Mouse (Mus musculus): ENCODE data around the gene Cplx2. TPM values are rescaled to one million over a fixed set of nuclear protein-coding genes. Genes with fewer than 3 reads are reported as not detected.

Cplx2 gene
- polyA plus RNA-seq, 2 experiments: 5.5 to 10.9 TPM

DNA sequence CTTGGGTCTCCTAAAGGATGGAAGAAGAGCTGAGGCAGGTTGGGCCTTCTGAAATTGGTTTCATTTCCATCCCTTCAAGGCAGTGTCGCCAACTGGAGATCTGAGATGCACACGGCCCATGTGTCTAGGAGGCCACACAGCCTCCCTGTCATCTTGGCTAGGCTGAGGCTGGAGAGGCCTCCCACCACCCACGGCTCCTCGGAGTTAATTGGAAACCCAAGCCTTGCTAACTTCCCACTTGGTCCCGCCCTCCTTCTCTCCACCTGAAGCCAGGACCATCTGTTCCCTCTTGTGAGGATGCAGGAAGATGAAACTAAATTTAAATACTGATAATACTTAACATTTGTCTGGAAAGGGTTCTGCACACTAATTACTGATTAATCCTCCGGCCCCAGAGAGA lies 34.1 kb upstream of the Cplx2 start:
- Histone ChIP-seq H3K36me3 (ENCODE audit: control insufficient read depth, insufficient read depth, low read length) (no peaks in the 10 kb centered on the region), H3K4me2 (replicated peaks; ENCODE audit: low read depth, low read length, severe bottlenecking) (no peak overlapping the region), H3K4me3 (replicated peaks; ENCODE audit: low read length) (no peak overlapping the region), H3K9ac (ENCODE audit: low read depth, low read length, severe bottlenecking) (no peak overlapping the region), H3K4me1 (ENCODE audit: control insufficient read depth, insufficient read depth, low read length) (peaks cover 17% of the 10 kb centered on the region), H3K27ac (replicated peaks; ENCODE audit: low read depth, low read length) (no peak overlapping the region), H3K9me3 (ENCODE audit: control insufficient read depth, low read length) (no peaks in the 10 kb centered on the region), H3K27me3 (ENCODE audit: control insufficient read depth, insufficient read depth, low read length) (no peaks in the 10 kb centered on the region)
- DNase-seq (ENCODE audit: low spot score) (no peak), ATAC-seq (ENCODE audit: low FRiP score, low read depth) (no peak)
- no peak for TF ChIP-seq POLR2A (IDR thresholded peaks at IDR 0.05; ENCODE audit: borderline replicate concordance, extremely low read depth, insufficient read depth, insufficient read length)
- WGBS: 67% methylated on average over 6 of the region's 6 CpGs

DNA sequence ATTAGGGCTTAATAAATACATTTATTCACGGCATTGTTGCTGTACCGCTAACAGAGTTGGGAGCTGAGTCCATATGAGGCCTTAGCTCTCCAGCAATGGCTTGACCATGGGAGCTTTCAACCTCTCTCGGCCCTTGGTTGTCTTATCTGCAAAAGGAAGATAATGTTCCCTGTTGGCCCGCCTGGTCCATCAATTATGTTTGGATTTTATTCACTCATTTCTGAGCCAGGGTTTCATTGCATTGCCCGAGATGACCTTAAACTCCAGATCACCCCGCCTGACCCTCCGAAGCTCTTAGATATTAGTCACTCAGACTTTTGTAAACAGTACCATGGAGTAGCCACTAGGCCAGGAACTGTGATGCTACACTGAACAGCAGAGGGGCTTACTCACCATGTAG lies 33.6 kb upstream of the Cplx2 start:
- Histone ChIP-seq H3K4me3 (replicated peaks; ENCODE audit: low read length) (no peak overlapping the region), H3K9me3 (ENCODE audit: control insufficient read depth, low read length) (no peaks in the 10 kb centered on the region), H3K36me3 (ENCODE audit: control insufficient read depth, insufficient read depth, low read length) (no peaks in the 10 kb centered on the region), H3K9ac (ENCODE audit: low read depth, low read length, severe bottlenecking) (no peak overlapping the region), H3K27me3 (ENCODE audit: control insufficient read depth, insufficient read depth, low read length) (no peaks in the 10 kb centered on the region), H3K4me2 (replicated peaks; ENCODE audit: low read depth, low read length, severe bottlenecking) (no peak overlapping the region), H3K27ac (replicated peaks; ENCODE audit: low read depth, low read length) (no peak overlapping the region), H3K4me1 (ENCODE audit: control insufficient read depth, insufficient read depth, low read length) (peaks cover 12% of the 10 kb centered on the region)
- WGBS: 93% methylated on average over 7 of the region's 7 CpGs
- TF ChIP-seq POLR2A (IDR thresholded peaks at IDR 0.05; ENCODE audit: borderline replicate concordance, extremely low read depth, insufficient read depth, insufficient read length): no peak
- ATAC-seq (ENCODE audit: low FRiP score, low read depth) (no peak), DNase-seq (ENCODE audit: low spot score) (no peak)

DNA sequence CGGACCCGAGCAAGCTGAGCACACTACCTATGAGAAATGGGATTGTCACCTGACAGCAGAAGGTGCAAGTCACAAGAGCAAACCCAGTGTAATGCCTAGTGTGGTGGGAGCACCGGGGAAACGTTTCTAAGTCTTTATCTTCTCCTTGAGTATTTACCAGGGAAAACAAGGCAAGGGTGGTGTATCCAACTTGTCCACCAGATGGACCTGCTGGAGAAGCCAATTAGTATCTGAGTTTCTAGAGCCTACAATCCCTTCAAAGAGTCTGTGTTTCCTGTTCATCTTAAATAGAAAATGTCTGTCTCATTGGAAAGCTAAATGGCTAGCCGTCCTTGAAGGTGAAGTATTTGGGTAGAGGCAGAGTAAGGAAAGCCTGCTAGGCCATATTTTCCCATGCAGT lies 32.3 kb upstream of the Cplx2 start:
- 81% methylated on average over 5 of the region's 5 CpGs for WGBS
- peaks cover 1% of the 10 kb centered on the region; the same call in 1 of the 2 replicates for H3K4me1 ChIP-seq (ENCODE audit: control insufficient read depth, insufficient read depth, low read length)
- H3K9me3 ChIP-seq (ENCODE audit: control insufficient read depth, low read length): no peaks in the 10 kb centered on the region
- no peak overlapping the region for H3K9ac ChIP-seq (ENCODE audit: low read depth, low read length, severe bottlenecking)
- H3K27me3 ChIP-seq (ENCODE audit: control insufficient read depth, insufficient read depth, low read length): no peaks in the 10 kb centered on the region
- H3K36me3 ChIP-seq (ENCODE audit: control insufficient read depth, insufficient read depth, low read length): no peaks in the 10 kb centered on the region
- no peak overlapping the region for H3K4me3 ChIP-seq (replicated peaks; ENCODE audit: low read length)
- DNase-seq (ENCODE audit: low spot score): no peak
- H3K4me2 ChIP-seq (replicated peaks; ENCODE audit: low read depth, low read length, severe bottlenecking): no peak overlapping the region
- ATAC-seq (ENCODE audit: low FRiP score, low read depth): no peak
- TF ChIP-seq POLR2A (IDR thresholded peaks at IDR 0.05; ENCODE audit: borderline replicate concordance, extremely low read depth, insufficient read depth, insufficient read length): no peak
- H3K27ac ChIP-seq (replicated peaks; ENCODE audit: low read depth, low read length): no peak overlapping the region

DNA sequence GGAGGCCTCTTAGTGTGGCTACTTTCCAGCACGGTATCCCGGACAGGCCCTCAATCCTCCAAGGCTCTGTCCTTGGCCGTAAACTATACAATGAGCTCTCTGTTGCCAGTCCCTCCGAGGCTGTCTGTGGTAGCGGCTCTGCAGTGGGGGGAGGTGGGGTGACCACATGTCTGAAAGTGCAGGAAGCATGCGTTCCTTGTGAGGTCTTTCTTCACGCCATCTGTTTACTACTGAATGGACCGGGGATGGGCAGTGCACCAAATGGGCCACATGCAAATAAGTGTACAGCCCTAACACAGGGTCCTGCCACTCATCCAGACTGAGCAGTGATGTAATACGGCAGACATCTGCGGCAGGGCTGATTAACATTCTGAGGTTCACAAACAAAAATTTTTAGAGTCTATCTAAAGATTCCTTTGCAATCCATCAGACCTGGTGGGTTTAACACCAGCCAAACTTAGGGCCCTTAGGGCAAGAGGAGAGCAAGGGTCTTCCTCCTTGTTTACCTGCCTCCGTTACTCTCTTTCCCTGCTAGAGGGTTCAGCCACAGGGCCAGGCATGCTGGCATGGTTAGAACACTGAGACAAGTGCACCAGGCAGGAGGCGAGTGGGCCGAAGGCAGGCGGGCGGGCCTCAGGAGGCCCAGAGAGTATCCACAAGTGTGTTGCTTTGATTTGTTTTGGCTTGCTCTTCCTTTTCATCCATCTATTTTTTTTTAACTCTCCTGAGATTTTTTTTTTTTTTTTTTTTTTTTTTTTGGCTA lies 25.1 kb upstream of the Cplx2 start:
- Histone ChIP-seq H3K9me3 (ENCODE audit: control insufficient read depth, low read length) (no peaks in the 10 kb centered on the region), H3K4me1 (ENCODE audit: control insufficient read depth, insufficient read depth, low read length) (peaks cover 3% of the 10 kb centered on the region; the same call in 1 of the 2 replicates), H3K4me3 (replicated peaks; ENCODE audit: low read length) (no peak overlapping the region), H3K27me3 (ENCODE audit: control insufficient read depth, insufficient read depth, low read length) (no peaks in the 10 kb centered on the region), H3K9ac (ENCODE audit: low read depth, low read length, severe bottlenecking) (no peak overlapping the region), H3K4me2 (replicated peaks; ENCODE audit: low read depth, low read length, severe bottlenecking) (no peak overlapping the region), H3K27ac (replicated peaks; ENCODE audit: low read depth, low read length) (no peak overlapping the region), H3K36me3 (ENCODE audit: control insufficient read depth, insufficient read depth, low read length) (no peaks in the 10 kb centered on the region)
- 67% methylated on average over 15 of the region's 15 CpGs for WGBS
- DNase-seq (ENCODE audit: low spot score): no peak
- no peak for TF ChIP-seq POLR2A (IDR thresholded peaks at IDR 0.05; ENCODE audit: borderline replicate concordance, extremely low read depth, insufficient read depth, insufficient read length)
- ATAC-seq (ENCODE audit: low FRiP score, low read depth): peak; percentile 71

DNA sequence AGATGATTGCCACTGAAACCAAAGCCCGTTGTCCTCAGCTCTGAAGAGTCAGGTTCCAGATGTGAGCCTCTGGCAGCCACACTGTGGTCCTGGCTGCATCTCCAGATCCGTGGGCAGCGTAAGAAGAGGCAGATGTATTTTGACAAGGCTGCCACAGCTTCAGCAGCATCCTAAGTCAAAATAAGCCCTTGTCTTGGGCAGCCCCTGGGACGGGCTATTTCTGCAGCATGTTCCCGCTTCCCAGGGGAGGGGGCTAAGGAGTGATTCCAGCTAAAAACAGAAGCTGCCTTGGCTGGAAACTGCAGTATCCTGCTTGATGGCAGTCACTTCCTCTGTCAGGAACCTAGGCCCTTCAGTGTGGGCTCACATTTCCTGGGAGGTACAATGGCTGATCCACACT lies 23.1 kb upstream of the Cplx2 start:
- Histone ChIP-seq H3K4me3 (replicated peaks; ENCODE audit: low read length) (no peak overlapping the region), H3K4me2 (replicated peaks; ENCODE audit: low read depth, low read length, severe bottlenecking) (no peak overlapping the region), H3K27me3 (ENCODE audit: control insufficient read depth, insufficient read depth, low read length) (no peaks in the 10 kb centered on the region), H3K36me3 (ENCODE audit: control insufficient read depth, insufficient read depth, low read length) (no peaks in the 10 kb centered on the region), H3K9me3 (ENCODE audit: control insufficient read depth, low read length) (no peaks in the 10 kb centered on the region), H3K4me1 (ENCODE audit: control insufficient read depth, insufficient read depth, low read length) (peaks cover 3% of the 10 kb centered on the region; the same call in 1 of the 2 replicates), H3K9ac (ENCODE audit: low read depth, low read length, severe bottlenecking) (no peak overlapping the region), H3K27ac (replicated peaks; ENCODE audit: low read depth, low read length) (no peak overlapping the region)
- WGBS: 66% methylated on average over 5 of the region's 5 CpGs
- no peak for DNase-seq (ENCODE audit: low spot score)
- no peak for TF ChIP-seq POLR2A (IDR thresholded peaks at IDR 0.05; ENCODE audit: borderline replicate concordance, extremely low read depth, insufficient read depth, insufficient read length)
- ATAC-seq (ENCODE audit: low FRiP score, low read depth): no peak

All from limb, embryonic 14.5 days (tissue).